Mouse (Mus musculus) MEL (cell line): ENCODE results near the gene Mrpl10. TPM values are rescaled to one million over a fixed set of nuclear protein-coding genes. Genes with fewer than 3 reads are reported as not detected.

Source experiments
- DNase-seq: peaks from one replicate; pipeline ENCODE4 v3.0.0; 2011; ENCODE audit warnings: low read depth, low spot score
- H3K27ac ChIP-seq: 2 replicates; pipeline ENCODE4 v1.5.1; 2012; ENCODE audit warnings: low read depth, mild to moderate bottlenecking, control low read depth, low read length, moderate library complexity; ENCODE audit not compliant: control insufficient read depth
- H3K27me3 ChIP-seq, 2 experiments: fragments of 150-350 bp in 1 of 2; sonication (generic) in 1 of 2; 2 replicates each; pipeline ENCODE4 v1.6.1; 2012; ENCODE audit warnings: low read length in 2 of 2, mild to moderate bottlenecking in 2 of 2, improper control_type of control experiment in 1 of 2, moderate library complexity in 1 of 2; ENCODE audit not compliant: insufficient read depth in 2 of 2, control insufficient read depth in 1 of 2
- H3K36me3 ChIP-seq, 2 experiments: 2 replicates each; pipeline ENCODE4 v1.6.1; 2012 to 2014; ENCODE audit warnings: low read length in 2 of 2, improper control_type of control experiment in 1 of 2, inconsistent platforms in 1 of 2, mild to moderate bottlenecking in 1 of 2; ENCODE audit not compliant: insufficient read depth in 2 of 2, control insufficient read depth in 1 of 2
- H3K4me1 ChIP-seq, 2 experiments: fragments of 150-350 bp in 1 of 2; sonication (generic) in 1 of 2; 2 replicates each; pipeline ENCODE4 v1.6.1; 2012; ENCODE audit warnings: low read length in 2 of 2, improper control_type of control experiment in 1 of 2, mild to moderate bottlenecking in 1 of 2; ENCODE audit not compliant: insufficient read depth in 2 of 2, control insufficient read depth in 1 of 2
- H3K4me3 ChIP-seq, 2 experiments: fragments of 150-350 bp in 1 of 2; sonication (generic) in 1 of 2; 2 replicates each; pipeline ENCODE4 v1.5.1; 2012; ENCODE audit warnings: low read depth in 2 of 2, low read length in 2 of 2, mild to moderate bottlenecking in 2 of 2, moderate library complexity in 2 of 2, control low read depth in 1 of 2, improper control_type of control experiment in 1 of 2; ENCODE audit not compliant: control insufficient read depth in 1 of 2, insufficient read depth in 1 of 2
- H3K79me2 ChIP-seq: 2 replicates; pipeline ENCODE4 v1.6.1; 2012; ENCODE audit warnings: mild to moderate bottlenecking, low read length, moderate library complexity; ENCODE audit not compliant: control insufficient read depth, poor library complexity, insufficient read depth
- H3K9ac ChIP-seq: 2 replicates; pipeline ENCODE4 v1.6.1; 2012; ENCODE audit warnings: low read depth, mild to moderate bottlenecking, control low read depth, low read length, moderate library complexity; ENCODE audit not compliant: control insufficient read depth, poor library complexity, severe bottlenecking
- H3K9me3 ChIP-seq: fragments of 150-350 bp; sonication (generic); replicated peaks from 2 replicates; pipeline ENCODE4 v1.6.1; 2012; ENCODE audit warnings: mild to moderate bottlenecking, low read length, improper control_type of control experiment, moderate library complexity; ENCODE audit not compliant: insufficient read depth
- BHLHE40 ChIP-seq: IDR thresholded peaks from 2 replicates; pipeline ENCODE4 v1.6.1; 2012; ENCODE audit warnings: low read depth, mild to moderate bottlenecking, inconsistent platforms, low read length, improper control_type of control experiment, borderline replicate concordance
- CHD1 ChIP-seq: IDR thresholded peaks from 2 replicates; pipeline ENCODE4 v1.6.1; 2012; ENCODE audit warnings: low read depth, mild to moderate bottlenecking, inconsistent platforms, low read length, improper control_type of control experiment
- CTCF ChIP-seq, 3 experiments: IDR thresholded peaks in 2 of 3; conservative IDR thresholded peaks in 1 of 3; 2 replicates each; pipeline ENCODE4 v1.5.1; 2011 to 2012; ENCODE audit warnings: low read length in 3 of 3, low read depth in 2 of 3, mild to moderate bottlenecking in 2 of 3, improper control_type of control experiment in 1 of 3, inconsistent platforms in 1 of 3, mixed read lengths in 1 of 3, moderate library complexity in 1 of 3; ENCODE audit not compliant: control insufficient read depth in 1 of 3, insufficient read depth in 1 of 3, poor library complexity in 1 of 3, severe bottlenecking in 1 of 3
- E2F4 ChIP-seq: IDR thresholded peaks from 2 replicates; pipeline ENCODE4 v1.6.1; 2011; ENCODE audit warnings: low read depth, low read length, improper control_type of control experiment, borderline replicate concordance
- ELF1 ChIP-seq: IDR thresholded peaks from 2 replicates; pipeline ENCODE4 v1.6.1; 2014; ENCODE audit warnings: low read depth, mild to moderate bottlenecking, inconsistent platforms, low read length, improper control_type of control experiment, moderate library complexity
- EP300 ChIP-seq, 2 experiments: IDR thresholded peaks; 2 replicates each; pipeline ENCODE4 v1.6.1; 2011; ENCODE audit warnings: improper control_type of control experiment in 2 of 2, low read length in 2 of 2, low read depth in 1 of 2, mild to moderate bottlenecking in 1 of 2
- GABPA ChIP-seq: IDR thresholded peaks from 2 replicates; pipeline ENCODE4 v1.6.1; 2012; ENCODE audit warnings: low read depth, mild to moderate bottlenecking, inconsistent platforms, low read length, improper control_type of control experiment, moderate library complexity
- GATA1 ChIP-seq: IDR thresholded peaks from 2 replicates; pipeline ENCODE4 v1.6.1; 2011; ENCODE audit warnings: low read depth, low read length, improper control_type of control experiment
- HCFC1 ChIP-seq: IDR thresholded peaks from 2 replicates; pipeline ENCODE4 v1.6.1; 2012; ENCODE audit warnings: low read depth, mild to moderate bottlenecking, inconsistent platforms, low read length, improper control_type of control experiment, moderate library complexity
- KAT2A ChIP-seq: conservative IDR thresholded peaks from 2 replicates; pipeline ENCODE4 v1.6.1; 2012; ENCODE audit warnings: low read depth, low read length, improper control_type of control experiment, inconsistent platforms
- MAFK ChIP-seq: IDR thresholded peaks from 2 replicates; pipeline ENCODE4 v1.6.1; 2011; ENCODE audit warnings: low read depth, mild to moderate bottlenecking, low read length, improper control_type of control experiment, borderline replicate concordance
- MAX ChIP-seq: IDR thresholded peaks from 2 replicates; pipeline ENCODE4 v1.6.1; 2011; ENCODE audit warnings: low read length, improper control_type of control experiment
- MAZ ChIP-seq: IDR thresholded peaks from 2 replicates; pipeline ENCODE4 v1.6.1; 2012; ENCODE audit warnings: low read depth, mild to moderate bottlenecking, inconsistent platforms, low read length, improper control_type of control experiment
- MEF2A ChIP-seq: IDR thresholded peaks from 2 replicates; pipeline ENCODE4 v1.6.1; 2014; ENCODE audit warnings: low read depth, mild to moderate bottlenecking, inconsistent platforms, low read length, improper control_type of control experiment; ENCODE audit not compliant: poor library complexity, insufficient replicate concordance, severe bottlenecking; ENCODE audit errors: extremely low read depth
- MXI1 ChIP-seq: IDR thresholded peaks from 2 replicates; pipeline ENCODE4 v1.6.1; 2011; ENCODE audit warnings: mild to moderate bottlenecking, low read depth, low read length, improper control_type of control experiment
- MYB ChIP-seq: IDR thresholded peaks from 2 replicates; pipeline ENCODE4 v1.6.1; 2011; ENCODE audit warnings: mild to moderate bottlenecking, low read depth, low read length, improper control_type of control experiment
- MYC ChIP-seq: IDR thresholded peaks from 2 replicates; pipeline ENCODE4 v1.6.1; 2011; ENCODE audit warnings: low read depth, mild to moderate bottlenecking, low read length, improper control_type of control experiment, moderate library complexity
- NELFE ChIP-seq: IDR thresholded peaks from 2 replicates; pipeline ENCODE4 v1.6.1; 2011; ENCODE audit warnings: low read depth, low read length, improper control_type of control experiment
- NRF1 ChIP-seq: IDR thresholded peaks from 2 replicates; pipeline ENCODE4 v1.6.1; 2014; ENCODE audit warnings: low read depth, mild to moderate bottlenecking, inconsistent platforms, low read length, improper control_type of control experiment, moderate library complexity; ENCODE audit not compliant: poor library complexity, insufficient read depth, severe bottlenecking
- POLR2A ChIP-seq, 2 experiments: IDR thresholded peaks; 2 replicates each; pipeline ENCODE4 v1.6.1; 2011 to 2012; ENCODE audit warnings: low read length in 2 of 2, mild to moderate bottlenecking in 2 of 2, control low read depth in 1 of 2, improper control_type of control experiment in 1 of 2, low read depth in 1 of 2, moderate library complexity in 1 of 2; ENCODE audit not compliant: control insufficient read depth in 1 of 2, insufficient read depth in 1 of 2, poor library complexity in 1 of 2
- POLR2AphosphoS2 ChIP-seq: IDR thresholded peaks from 2 replicates; pipeline ENCODE4 v1.6.1; 2011; ENCODE audit warnings: low read length, improper control_type of control experiment
- RAD21 ChIP-seq: IDR thresholded peaks from 2 replicates; pipeline ENCODE4 v1.6.1; 2011; ENCODE audit warnings: mild to moderate bottlenecking, low read depth, low read length, improper control_type of control experiment
- RCOR1 ChIP-seq: IDR thresholded peaks from 2 replicates; pipeline ENCODE4 v1.6.1; 2012; ENCODE audit warnings: low read depth, mild to moderate bottlenecking, inconsistent platforms, low read length, improper control_type of control experiment
- SIN3A ChIP-seq: IDR thresholded peaks from 2 replicates; pipeline ENCODE4 v1.6.1; 2012; ENCODE audit warnings: low read length, improper control_type of control experiment, inconsistent platforms
- SMC3 ChIP-seq: IDR thresholded peaks from 2 replicates; pipeline ENCODE4 v1.6.1; 2011; ENCODE audit warnings: low read depth, low read length, improper control_type of control experiment
- TAL1 ChIP-seq: IDR thresholded peaks from 2 replicates; pipeline ENCODE4 v1.6.1; 2012; ENCODE audit warnings: mild to moderate bottlenecking, inconsistent platforms, low read length, moderate library complexity, mixed read lengths
- TBP ChIP-seq: IDR thresholded peaks from 2 replicates; pipeline ENCODE4 v1.8.0; 2011; ENCODE audit warnings: low read depth, low read length, improper control_type of control experiment
- TCF12 ChIP-seq: IDR thresholded peaks from 2 replicates; pipeline ENCODE4 v1.6.1; 2014; ENCODE audit warnings: low read depth, mild to moderate bottlenecking, inconsistent platforms, low read length, improper control_type of control experiment, moderate library complexity
- UBTF ChIP-seq: IDR thresholded peaks from 2 replicates; pipeline ENCODE4 v1.6.1; 2012; ENCODE audit warnings: low read depth, mild to moderate bottlenecking, inconsistent platforms, low read length, improper control_type of control experiment, moderate library complexity, borderline replicate concordance; ENCODE audit not compliant: insufficient read depth
- USF1 ChIP-seq: IDR thresholded peaks from 2 replicates; pipeline ENCODE4 v1.6.1; 2014; ENCODE audit warnings: low read depth, mild to moderate bottlenecking, inconsistent platforms, low read length, improper control_type of control experiment, moderate library complexity
- USF2 ChIP-seq, 2 experiments: IDR thresholded peaks; 2 replicates each; pipeline ENCODE4 v1.6.1; 2011 to 2012; ENCODE audit warnings: improper control_type of control experiment in 2 of 2, low read length in 2 of 2, borderline replicate concordance in 1 of 2, inconsistent platforms in 1 of 2, low read depth in 1 of 2, mild to moderate bottlenecking in 1 of 2; ENCODE audit not compliant: insufficient read depth in 1 of 2
- ZC3H11A ChIP-seq: IDR thresholded peaks from 2 replicates; pipeline ENCODE4 v1.6.1; 2012; ENCODE audit warnings: low read depth, mild to moderate bottlenecking, inconsistent platforms, low read length, improper control_type of control experiment
- ZKSCAN1 ChIP-seq: IDR thresholded peaks from 2 replicates; pipeline ENCODE4 v1.6.1; 2012; ENCODE audit warnings: low read depth, mild to moderate bottlenecking, inconsistent platforms, low read length, improper control_type of control experiment, moderate library complexity
- ZMIZ1 ChIP-seq: IDR thresholded peaks from 2 replicates; pipeline ENCODE4 v1.6.1; 2012; ENCODE audit warnings: low read depth, mild to moderate bottlenecking, inconsistent platforms, low read length, improper control_type of control experiment, moderate library complexity
- ZNF384 ChIP-seq: IDR thresholded peaks from 2 replicates; pipeline ENCODE4 v1.6.1; 2012; ENCODE audit warnings: low read depth, mild to moderate bottlenecking, inconsistent platforms, low read length, improper control_type of control experiment
- polyA plus RNA-seq, 2 experiments: library from polyadenylated mRNA; stranded (reverse) in 1 of 2; unstranded in 1 of 2; fragments of >175 nt in 1 of 2; fragments of >200 nt in 1 of 2; gene quantifications; 2 replicates each; pipeline versions ENCODE4 v1.2.1 to v1.2.4; 2012; ENCODE audit warnings: low replicate concordance in 2 of 2, low read depth in 1 of 2; ENCODE audit not compliant: insufficient read length in 2 of 2, insufficient read depth in 1 of 2, missing spikeins in 1 of 2
- total RNA-seq: library from RNA; depleted of rRNA; stranded (reverse); fragments of 300-350 nt; gene quantifications from 2 replicates; pipeline ENCODE4 v1.2.3, GENCODE M21; 2012

The Mrpl10 gene
- total and polyA plus RNA-seq, 3 experiments, result 79.3 to 106 TPM; not detected in 1

GRCm38 (mm10) chr11:97029686-97030417 is 11.5 kb upstream of the Mrpl10 start, which contains the start of gene Scrn2:
Gene Scrn2 (plus strand): TSS chr11:97029938.
- Histone ChIP-seq H3K36me3 (peaks cover 0 to 8% of the 10 kb centered on the region in 2 experiments; a peak in 2 of 4 replicates), H3K79me2 (peaks cover 6% of the 10 kb centered on the region), H3K4me3 (peak within 1 kb of the TSS; percentile 90 to 94), H3K27ac (peak within 1 kb of the TSS; percentile 66), H3K9ac (peak within 1 kb of the TSS; percentile 90), H3K27me3 (no peaks in the 10 kb centered on the region), H3K4me1 (peaks cover 5 to 20% of the 10 kb centered on the region in 2 experiments), H3K9me3 (no peaks in the 10 kb centered on the region)
- DNase-seq, result peak; percentile 96
- peak; percentile 83 for TF ChIP-seq SIN3A
- TF ChIP-seq MEF2A, result no peak
- TF ChIP-seq KAT2A, result peak; percentile 25; the same call in 1 of the 2 replicates
- TF ChIP-seq NRF1, result peak; percentile 86
- TF ChIP-seq TCF12, result no peak
- TF ChIP-seq POLR2AphosphoS2, result no peak
- TF ChIP-seq TBP, result peak; percentile 43
- peak; percentile 81 for TF ChIP-seq MAX
- TF ChIP-seq EP300 (IDR thresholded peaks at IDR 0.05; ENCODE audit: low read depth in 1 of 2, low read length in 2 of 2), result peak in 1 of 2 experiments; percentile 3; a peak in 2 of 4 replicates
- TF ChIP-seq POLR2A (IDR thresholded peaks at IDR 0.05; ENCODE audit: control insufficient read depth in 1 of 2, insufficient read depth in 1 of 2, low read depth in 1 of 2, low read length in 2 of 2, poor library complexity in 1 of 2), result peak in 1 of 2 experiments; percentile 71; a peak in 2 of 4 replicates
- TF ChIP-seq MYC, result peak; percentile 59; the same call in 1 of the 2 replicates
- peak; percentile 76 for TF ChIP-seq SMC3
- no peak; the same call in none of the 2 replicates for TF ChIP-seq NELFE
- TF ChIP-seq CTCF (IDR thresholded peaks at IDR 0.05 in 2 of 3, conservative IDR thresholded peaks at IDR 0.05 in 1 of 3; ENCODE audit: control insufficient read depth in 1 of 3, insufficient read depth in 1 of 3, low read depth in 2 of 3, low read length in 3 of 3, poor library complexity in 1 of 3, severe bottlenecking in 1 of 3), result peak; percentile 80 to 96 (median 90)
- TF ChIP-seq CHD1, result 0 out of 2 replicates have a peak, but pooled peaks have one; percentile 8
- TF ChIP-seq ZNF384, result peak; percentile 55; the same call in 1 of the 2 replicates
- TF ChIP-seq GATA1, result peak; percentile 99
- peak; percentile 78 for TF ChIP-seq RCOR1
- no peak for TF ChIP-seq TAL1
- peak; percentile 77 for TF ChIP-seq HCFC1
- TF ChIP-seq MAZ, result peak; percentile 47; the same call in 1 of the 2 replicates
- no peak for TF ChIP-seq UBTF
- TF ChIP-seq ZMIZ1, result no peak
- TF ChIP-seq ZC3H11A, result peak; percentile 5; the same call in 1 of the 2 replicates
- TF ChIP-seq MYB, result no peak
- 0 out of 2 replicates have a peak, but pooled peaks have one; percentile 8 for TF ChIP-seq USF1
- TF ChIP-seq E2F4, result no peak; the same call in none of the 2 replicates
- peak; percentile 93 for TF ChIP-seq MXI1
- TF ChIP-seq USF2 (IDR thresholded peaks at IDR 0.05; ENCODE audit: borderline replicate concordance in 1 of 2, insufficient read depth in 1 of 2, low read depth in 1 of 2, low read length in 2 of 2), result no peak
- TF ChIP-seq GABPA, result no peak
- TF ChIP-seq RAD21, result peak; percentile 43
- TF ChIP-seq ZKSCAN1, result no peak
- TF ChIP-seq ELF1, result peak; percentile 52; the same call in 1 of the 2 replicates
- no peak for TF ChIP-seq MAFK
- TF ChIP-seq BHLHE40, result 0 out of 2 replicates have a peak, but pooled peaks have one; percentile 10
